Mouse (Mus musculus): Measurements from ENCODE around the gene Gm9922. TPM values are rescaled to one million over a fixed set of nuclear protein-coding genes. Genes with fewer than 3 reads are reported as not detected.

Gene Gm9922
- 1.7 and 2.9 TPM in 2 replicates for polyA plus RNA-seq (2012; rRNA removed)

DNA sequence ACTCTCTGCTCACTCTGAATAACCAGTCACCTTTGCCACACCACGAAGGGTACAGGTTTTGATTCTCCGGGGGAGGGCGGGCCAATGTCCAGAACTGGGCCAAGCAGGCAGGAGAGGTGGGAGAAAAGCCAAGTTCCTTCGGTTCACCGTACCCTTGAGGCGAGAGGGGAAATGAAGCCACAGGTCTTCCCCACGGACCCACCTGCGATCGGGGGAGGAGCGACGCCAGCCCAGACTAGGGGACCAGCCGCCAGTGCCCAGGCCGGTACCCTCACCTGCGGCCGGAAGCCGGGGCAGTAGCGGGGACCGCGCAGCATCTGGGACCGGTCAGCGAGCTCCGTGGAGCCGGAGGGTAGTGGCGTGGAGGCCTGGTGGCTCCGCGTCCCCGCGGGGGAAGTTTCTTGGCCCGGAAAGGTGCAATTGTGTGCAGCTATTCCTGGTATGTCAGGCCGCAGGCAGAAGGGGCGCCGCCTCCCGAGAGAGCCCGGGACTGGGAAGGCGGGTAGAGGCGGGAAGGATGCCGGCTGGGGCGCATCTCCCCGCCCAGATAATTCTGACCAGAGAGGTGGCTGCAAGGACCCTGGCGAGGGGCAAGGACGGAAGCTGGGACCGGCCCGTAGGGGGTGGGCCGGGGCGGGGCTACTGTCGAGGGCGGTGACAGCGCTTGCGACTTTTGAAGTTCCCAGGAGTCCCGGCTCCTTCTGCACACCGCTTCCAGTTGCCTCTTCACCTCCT is at the start of gene Gm9922, which contains the start of gene Lmo7:
Gene Gm9922, minus strand, starts transcription at position 578 of the 735 bp plus-strand sequence.
Gene Lmo7, plus strand, starts transcription at position 721 of the 735 bp plus-strand sequence.

Other genes with a start within 250 kb of the Gm9922 start
- gene Tbc1d4, start 120.6 kb downstream of the Gm9922 start, polyA plus RNA-seq (2012; rRNA removed), result 1.8 and 1.9 TPM in 2 replicates
- 7.8 and 8.3 TPM in 2 replicates for gene Commd6, start 89.1 kb downstream of the Gm9922 start, polyA plus RNA-seq (2012; rRNA removed)
- gene Uchl3, start 75.8 kb downstream of the Gm9922 start, polyA plus RNA-seq (2012; rRNA removed), result 4.5 and 6.5 TPM in 2 replicates
- 46.0 and 56.5 TPM in 2 replicates for gene Lmo7, start 143 bp upstream of the Gm9922 start, polyA plus RNA-seq (2012; rRNA removed)

Measured in stomach, adult 2 months (tissue).